Mouse (Mus musculus) erythroblast, adult 5-6 weeks (primary cell): ENCODE results near the gene Prom1. TPM values are rescaled to one million over a fixed set of nuclear protein-coding genes. Genes with fewer than 3 reads are reported as not detected.

Source experiments
- ATAC-seq: replicated peaks from 2 replicates; pipeline ENCODE4 v1.8.0; 2016; ENCODE audit warnings: moderate number of reproducible peaks, mild to moderate bottlenecking, moderate TSS enrichment, inconsistent platforms; ENCODE audit not compliant: poor library complexity, low FRiP score, severe bottlenecking
- total RNA-seq, 2 experiments: library from RNA; stranded (forward) in 1 of 2; stranded (reverse) in 1 of 2; fragments of 150-400 nt in 1 of 2; fragments of 200-764, 138-1000 nt in 1 of 2; gene quantifications; 2 replicates each; pipeline versions ENCODE4 v1.2.3 to v1.2.4; 2015 to 2017; ENCODE audit warnings: low replicate concordance in 2 of 2

The Prom1 gene
- total RNA-seq, 2 experiments from 2014 or later = 13.8 to 14.1 TPM

DNA sequence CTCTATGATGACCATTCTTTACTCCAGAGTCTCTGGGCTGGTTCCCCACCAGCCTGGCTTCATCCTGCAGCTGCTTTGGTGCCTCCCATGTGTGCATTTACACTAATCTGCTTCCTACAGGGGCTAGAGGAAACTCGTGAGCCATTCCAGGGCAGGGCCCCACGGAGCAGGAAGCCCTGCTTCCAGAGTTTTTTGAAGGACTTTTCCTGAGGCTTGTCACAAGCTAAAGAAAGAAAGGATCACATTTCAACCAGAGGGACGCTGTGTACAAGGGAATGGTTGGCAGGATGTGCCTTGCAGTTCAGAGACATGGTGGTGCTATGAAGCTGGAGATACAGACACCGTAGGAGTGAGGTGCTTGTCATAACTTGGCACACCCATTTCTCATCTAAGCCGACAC, 14.8 kb downstream of the Prom1 start:
- no peak for ATAC-seq

DNA sequence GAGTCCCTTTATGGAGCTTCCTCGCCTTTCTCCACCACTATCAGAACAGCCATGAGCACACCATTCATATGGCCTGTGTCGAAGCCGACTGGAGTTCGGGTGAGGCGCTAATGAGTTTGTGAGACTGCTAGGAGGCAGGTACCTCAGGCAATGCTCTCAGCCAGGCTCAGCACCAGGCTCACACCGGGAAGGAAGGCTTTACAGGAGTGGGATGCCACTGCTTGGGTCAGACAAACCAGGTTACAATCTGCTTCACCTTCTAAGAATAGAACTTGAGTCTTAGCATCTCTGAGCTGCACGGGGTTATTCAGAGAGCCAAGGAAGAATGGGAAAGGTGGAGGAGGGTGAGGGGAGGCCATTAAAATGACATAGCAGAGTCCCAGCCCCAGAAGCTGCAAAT, 16.0 kb downstream of the Prom1 start:
- ATAC-seq = no peak

DNA sequence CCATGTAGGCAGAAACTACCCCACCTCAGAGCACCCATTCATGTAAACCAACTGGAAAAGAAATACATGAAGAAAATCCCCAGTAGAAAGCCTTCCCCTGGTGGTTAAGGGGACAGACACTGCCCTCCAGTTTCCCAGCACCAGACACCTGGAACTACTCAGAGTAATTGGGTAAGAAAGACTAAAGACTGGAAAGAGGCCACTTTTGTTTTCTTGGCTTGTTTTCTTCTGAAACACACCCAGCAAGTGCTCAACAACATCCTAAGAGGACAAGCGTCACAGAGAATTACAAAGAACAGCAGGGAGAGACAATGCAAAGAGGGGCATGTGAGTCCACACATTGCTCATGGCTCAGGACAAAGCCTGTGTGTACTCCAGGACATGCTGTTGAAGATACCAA, 20.7 kb downstream of the Prom1 start:
- ATAC-seq = no peak

DNA sequence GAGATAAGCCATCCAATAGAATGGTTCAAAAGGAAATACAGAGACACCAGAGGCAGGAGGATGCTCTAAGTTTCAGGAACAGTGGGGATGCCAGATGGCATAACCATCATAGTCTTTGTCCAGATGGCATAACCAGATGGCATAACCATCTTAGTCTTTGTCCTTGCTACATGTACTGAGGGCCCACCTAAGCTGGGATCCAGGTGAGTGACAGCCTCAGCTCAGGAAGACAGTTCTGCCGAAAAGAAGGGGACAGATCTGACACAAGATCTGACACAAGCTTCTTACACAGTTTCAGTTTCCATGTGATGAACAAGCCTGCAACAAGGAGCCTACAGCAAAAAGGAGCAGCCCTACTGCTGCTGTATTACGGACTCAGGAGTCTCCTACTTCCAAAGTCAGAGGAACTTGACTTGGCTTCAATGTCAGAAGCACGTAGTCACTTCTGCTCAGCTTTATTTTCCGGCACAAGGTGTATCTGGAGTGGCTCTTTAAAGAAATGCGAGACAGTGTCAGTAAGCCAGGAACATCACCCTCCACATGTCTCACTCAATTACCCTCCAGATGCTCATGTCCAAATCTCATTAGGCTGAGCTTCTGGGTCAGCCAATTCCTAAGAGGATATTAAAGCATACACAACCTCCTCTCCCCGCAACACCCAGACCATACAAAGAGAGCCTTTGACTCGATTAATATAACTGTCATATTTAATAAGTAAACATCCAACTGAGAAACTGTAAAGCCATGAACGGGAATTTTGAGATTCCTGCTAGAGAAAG, 21.4 kb downstream of the Prom1 start:
- ATAC-seq = no peak

DNA sequence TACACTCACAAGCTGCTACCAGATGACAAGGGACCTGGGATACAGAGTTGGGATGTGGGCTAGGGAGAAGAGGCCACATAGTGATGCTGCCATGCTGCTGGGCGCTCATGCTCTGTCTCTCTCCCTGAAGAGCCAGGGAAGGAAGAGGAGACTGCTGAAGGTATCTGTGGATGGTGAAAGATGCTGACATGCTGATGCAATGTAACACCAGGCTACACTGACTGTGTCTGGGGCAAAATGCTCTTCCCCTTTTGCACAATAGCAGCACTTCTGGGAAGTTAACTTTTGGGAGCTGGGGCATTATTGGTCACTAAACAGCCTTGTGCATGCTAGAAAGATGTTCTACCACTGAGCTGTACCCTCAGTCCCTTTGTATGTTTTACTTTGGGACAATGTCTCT, 26.4 kb downstream of the Prom1 start:
- ATAC-seq = no peak

DNA sequence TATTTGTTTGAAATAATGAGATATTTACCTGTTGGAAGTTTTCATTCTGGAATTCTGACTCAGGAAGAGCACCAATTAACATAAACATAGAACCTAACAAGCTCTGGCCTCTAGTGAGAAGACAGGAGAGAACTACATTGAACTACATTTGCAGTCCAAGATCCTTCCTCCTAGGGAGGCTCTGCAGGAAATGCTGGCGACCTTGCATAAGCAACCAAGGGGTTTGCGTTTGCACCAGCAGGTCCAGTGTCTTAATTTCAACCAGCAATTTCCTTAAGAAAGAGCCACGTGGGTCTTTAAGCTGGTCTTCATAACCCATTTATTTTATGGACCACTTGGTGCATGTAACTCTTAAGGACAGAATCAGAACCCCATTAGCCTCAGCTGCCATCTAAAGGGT, 28.2 kb downstream of the Prom1 start:
- ATAC-seq = no peak

DNA sequence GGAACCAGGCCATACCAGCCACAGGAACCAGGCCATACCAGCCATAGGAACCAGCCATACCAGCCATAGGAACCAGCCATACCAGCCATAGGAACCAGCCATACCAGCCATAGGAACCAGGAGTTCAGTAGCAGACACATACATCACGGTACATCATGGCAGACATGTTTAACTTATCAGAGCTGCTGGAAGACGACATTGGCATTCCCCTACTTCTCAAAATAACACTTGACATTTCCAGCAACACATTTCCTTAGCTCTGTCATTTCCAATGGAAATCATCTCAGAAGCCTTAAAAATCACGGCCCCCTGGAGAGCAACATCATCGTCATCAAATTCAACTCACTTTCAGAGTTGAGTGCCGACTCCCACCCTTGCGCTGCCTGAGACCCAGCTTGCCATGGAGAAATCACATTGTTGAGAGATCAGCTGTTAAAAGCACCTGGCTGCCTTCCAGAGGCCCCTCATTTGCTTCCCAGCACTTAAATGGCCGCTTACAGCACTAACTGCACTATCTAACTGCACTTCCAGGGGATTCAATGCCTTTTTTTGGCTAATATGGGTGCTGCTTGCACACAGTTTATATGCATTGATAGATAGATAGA, 31.2 kb downstream of the Prom1 start:
- no peak for ATAC-seq

DNA sequence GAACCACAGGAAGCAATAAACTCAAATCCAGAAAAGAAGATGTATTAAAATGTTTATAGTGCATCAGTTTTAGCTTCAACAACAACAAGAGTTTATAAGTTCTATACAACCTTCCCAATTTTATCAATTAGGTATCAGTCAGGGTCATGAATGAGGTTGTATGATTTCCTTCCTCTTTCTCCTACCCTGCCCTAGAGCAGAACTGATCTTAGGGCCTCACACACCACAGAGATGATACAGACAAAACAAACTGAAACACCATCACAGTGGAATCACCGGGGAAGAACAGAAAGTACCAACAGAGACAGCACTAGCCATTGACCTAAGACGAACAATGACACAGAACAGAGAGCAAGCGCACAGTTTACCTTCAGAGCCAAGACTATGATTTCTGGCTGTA, 43.6 kb downstream of the Prom1 start:
- ATAC-seq = no peak

DNA sequence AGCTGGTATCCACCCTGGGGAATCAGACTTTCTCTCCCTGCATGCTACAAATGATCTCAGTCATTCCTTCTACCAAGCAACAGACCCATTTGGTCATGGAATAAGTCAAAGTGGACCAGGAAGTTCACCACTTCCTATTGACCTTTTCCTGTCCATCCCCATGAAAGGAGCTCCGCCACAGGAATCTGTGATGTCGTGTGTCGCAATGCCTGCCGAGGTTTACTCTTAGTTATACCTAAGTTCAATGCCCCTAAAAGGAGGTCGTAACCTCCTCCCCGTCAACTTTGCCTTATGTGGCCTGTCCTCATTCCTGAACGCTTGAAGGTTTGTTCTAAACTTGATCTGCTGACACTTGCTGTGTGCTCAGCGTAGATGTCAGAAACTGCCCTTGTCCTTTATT, 51.6 kb downstream of the Prom1 start:
- ATAC-seq = no peak

DNA sequence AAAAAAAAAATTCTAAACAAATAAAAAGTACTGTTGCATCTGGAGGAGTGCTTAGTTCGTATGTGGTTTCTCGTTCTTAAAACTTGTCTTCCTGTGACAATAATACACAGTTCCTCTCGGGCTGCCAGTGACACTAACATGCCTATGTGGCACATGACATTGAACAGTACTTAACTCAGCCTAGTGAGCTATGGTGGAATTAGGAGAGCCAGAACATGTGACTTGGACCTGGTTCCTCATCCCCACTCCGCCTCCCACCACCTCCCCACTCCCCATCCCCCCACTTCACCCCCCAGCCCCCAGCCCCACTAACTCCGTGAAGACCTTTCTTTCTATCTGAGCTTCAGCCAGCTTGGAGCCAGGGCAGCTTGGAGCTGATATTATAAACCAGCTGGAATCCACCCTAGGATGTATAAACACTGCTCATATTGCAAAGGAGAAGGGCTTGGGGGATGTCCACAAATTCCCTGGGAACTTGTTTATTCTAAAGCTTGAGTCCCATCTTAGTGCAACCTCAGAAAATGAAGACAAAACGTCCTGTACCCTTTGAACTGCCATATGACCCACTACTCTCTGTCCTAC, 52.3 kb downstream of the Prom1 start:
- no peak for ATAC-seq

DNA sequence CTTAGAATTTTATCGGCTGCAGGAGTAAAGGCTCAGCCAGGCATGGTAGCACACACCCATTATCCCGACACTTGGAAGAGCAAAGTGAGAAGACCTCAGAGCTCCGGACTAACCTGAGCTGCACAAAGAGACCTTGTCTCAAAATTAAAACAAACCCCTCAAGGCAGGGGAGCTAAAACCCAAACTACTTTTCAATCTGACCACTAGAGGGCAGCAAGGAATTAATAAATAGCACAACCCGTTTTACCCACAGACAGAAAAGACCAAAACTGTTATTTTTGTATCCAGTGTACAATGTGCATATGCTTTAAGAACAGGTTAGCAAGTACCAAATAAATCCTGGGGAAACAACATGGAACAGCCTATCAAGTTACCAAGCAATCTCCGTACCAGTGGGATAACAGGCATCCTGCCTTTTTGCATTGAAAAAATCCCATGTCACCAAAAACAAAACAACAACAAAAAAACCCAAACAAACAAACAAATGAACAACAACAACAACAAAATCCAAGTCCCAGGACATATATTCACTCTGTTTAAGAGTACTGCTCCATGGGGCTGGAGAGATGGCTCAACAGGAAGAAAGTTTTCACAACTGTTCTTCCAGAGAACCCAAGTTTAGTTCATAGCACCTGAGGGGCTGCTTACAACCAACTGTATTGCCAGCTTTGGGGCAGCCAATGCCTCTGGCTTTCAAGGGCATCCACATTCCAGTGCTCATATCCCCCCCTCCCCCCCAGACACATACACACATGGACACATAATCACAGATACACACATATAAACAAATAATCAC, 53.1 kb downstream of the Prom1 start:
- ATAC-seq = no peak

DNA sequence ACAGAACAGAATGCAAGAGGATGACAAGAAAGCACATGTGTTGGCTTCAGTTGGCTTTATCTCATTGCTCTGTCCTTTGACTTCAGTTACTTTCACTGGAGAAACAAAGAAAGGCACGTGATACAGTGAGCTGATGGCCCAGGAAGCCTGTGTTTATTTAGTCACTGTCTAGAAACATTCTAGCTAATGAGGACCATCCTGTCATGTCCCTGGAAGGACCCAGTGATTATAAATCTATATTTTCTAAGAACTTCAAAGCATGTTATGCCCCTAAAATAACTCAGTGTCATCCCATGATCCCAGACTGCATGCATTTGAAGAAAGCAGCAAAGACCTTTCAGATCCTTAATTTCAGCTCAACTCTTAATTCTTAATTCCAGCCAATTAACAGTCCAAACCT, 60.1 kb downstream of the Prom1 start:
- ATAC-seq = no peak

DNA sequence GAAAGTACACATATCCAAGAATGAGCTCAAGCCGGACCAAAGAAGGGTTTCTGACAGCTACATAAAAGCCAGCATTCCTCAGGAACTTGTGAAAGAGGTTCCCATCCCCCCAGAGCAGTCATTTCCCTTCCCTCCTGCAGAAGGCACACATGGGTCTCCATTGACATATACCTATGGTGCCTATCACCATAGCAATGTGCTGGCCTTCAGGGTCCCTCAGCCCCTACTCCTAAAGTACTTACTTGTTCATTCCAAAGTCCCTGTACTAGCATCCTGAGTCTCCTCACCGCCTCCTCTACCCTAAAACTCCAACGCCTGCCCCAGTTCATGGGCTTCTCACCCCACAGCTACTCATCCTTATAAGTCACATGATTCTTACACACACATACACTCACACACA, 60.8 kb downstream of the Prom1 start:
- no peak for ATAC-seq

DNA sequence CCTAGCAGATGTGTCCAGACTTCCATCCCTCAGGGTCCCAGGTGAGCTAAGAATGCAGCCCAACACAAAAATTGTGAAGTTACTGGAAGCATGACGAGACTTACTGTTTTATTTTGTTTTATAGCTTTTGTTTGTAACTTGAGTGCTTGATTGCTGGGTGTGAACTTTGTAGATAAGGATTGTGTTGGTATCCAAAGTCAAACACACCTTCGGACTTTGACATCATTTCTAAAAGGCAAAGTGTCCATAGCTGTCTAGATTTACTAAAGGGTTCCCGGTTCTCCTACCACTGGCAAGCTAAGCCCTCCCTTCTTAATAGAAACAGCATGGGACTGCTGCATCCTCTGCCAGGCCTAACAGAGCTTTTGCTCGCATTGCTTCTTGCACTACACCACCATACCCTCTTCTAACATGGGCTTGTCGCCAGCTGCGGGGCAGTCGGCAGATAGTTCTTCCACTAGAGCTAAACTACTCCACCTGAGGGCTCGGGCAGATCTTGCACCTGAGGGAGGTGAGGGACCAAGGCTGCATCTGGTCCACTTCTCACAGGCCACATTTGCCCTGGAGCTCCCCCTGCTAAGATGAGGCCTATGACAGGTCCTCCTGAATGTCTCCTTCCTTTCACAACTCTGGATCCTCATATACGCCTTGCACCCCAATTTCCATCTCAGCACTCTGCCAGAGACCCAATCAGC, 103.4 kb downstream of the Prom1 start:
- no peak for ATAC-seq

DNA sequence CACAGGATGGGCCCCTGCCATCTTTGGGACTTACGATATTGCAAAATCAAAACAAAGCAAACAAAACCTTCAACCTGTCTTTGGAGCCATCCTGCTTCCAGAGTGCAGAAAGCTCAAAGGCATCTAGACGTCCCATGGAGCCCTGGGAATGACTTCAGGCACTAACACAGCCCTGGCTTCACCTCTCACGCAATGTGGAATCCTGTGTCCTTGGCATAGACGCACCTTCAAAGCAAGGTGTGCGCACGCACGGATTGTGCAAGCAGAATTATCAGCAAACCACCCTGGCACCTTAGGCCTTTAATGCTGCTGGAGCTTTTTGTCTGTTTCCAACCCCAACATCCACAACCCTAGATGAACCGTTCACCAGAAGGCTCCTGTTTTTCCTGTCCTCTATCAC, 104.2 kb downstream of the Prom1 start:
- ATAC-seq = no peak

DNA sequence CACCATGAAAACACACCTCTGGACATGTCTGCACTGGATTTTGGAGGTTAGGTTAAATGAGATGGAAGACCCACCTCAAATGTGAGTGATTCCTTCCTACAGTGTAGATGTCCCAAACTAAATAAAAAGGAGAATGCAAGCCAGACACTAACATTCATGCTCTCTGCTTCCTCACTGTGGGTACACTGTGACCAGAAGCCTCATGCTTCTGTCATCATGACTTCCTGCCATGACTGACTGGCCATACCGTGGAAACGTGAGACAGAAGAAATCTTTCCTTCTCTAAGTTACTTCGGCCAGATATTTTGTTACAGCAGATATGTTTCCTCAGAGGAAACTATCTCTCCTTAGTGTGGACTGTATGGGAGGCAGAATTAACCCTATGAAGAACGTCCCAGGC, 105.7 kb downstream of the Prom1 start:
- no peak for ATAC-seq

DNA sequence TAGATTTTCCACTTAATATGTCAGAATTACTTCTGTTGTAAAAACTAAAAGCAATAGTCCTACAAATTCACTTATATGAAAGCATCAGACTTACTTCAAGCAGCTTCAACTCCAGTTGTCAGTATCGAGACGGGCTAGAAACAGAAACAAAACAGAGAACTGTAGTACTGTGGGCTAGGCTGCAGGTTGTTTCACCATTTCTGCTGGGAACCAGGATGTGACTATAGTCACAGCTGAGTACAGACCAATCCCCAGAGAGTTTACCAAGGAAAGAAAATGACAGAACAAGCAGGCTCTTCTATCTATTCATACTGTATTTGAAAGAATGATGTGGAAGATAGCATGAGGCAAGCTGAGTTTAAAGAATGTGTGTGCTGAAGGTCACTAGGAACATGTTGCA, 106.9 kb downstream of the Prom1 start:
- ATAC-seq = no peak

DNA sequence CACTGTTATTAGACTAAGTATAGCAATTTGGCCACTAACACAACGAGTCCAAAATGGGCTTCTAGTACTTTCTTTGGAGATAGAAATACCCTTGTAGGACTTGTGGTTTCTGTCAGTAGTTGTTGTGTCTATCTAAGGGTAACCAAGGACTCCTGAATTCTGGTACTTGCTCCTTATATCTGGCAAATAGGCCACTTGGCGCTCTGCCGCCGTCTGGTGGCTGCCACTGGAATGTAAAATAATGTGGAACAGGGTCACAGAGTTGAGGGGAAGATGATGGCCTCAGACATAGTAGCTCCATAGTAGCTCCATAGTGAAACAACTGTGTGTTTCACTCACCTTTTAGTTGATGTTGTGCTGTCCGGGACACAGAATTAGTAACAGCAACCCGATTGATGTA, 111.5 kb downstream of the Prom1 start:
- ATAC-seq = no peak

DNA sequence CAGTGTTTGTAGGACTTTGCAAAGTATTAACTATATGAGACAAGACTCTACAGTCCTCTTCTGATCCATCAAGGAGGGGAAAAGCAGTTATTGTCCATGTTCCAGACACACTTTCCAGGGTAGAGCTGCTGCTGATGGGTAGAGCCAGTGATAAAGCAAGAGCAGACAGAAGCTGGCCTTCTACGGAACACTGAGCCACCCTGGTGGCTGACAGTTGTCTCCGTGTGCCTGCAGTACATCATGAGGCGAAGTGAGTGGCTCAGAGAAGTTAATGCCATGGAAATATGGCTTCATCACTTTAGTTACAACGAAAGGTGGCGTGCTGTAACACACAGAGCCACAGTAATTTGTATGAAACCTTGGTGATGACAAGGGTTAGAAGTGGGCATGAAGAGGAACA, 112.8 kb downstream of the Prom1 start:
- no peak for ATAC-seq

DNA sequence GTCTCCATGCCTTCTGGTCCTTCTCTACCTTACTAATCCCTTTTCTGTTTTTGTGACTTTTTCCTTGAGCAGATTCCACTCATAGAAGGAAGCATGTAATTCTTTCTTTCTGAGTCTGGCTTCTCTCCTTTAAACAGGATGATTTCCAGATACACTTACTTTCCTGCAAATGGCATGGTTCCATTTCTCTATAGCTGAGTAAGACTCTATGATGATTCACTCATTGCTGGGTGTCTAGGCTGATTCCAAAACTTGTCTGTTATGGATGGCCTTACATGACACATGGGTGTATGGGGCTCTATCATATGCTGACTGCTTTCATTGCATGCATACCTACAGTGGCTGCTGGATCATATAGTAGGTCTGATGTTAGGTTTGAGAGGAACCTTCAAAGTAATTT, 115.6 kb downstream of the Prom1 start:
- no peak for ATAC-seq
